ENCODE assay signal across 9 mouse cellular contexts in the genomic region with DNA sequence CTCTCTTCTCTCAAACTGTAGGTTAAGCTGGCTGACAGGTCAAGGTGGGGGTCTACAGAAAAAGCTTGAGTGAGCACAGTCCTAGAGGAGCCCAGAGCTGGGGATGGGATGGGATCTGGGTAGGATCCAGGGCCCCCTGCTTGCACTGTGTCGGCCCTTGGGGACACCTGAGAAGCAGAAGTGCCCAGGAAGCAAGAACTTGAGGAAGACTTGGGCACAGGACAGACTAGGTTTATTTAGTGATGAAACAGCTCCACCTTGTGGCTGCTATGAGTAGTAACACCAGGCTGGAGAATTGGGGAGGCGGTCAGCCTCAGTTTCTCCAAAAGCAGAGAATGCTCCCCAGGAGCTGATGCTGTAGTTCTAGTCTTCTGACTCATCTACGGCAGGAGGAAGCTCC. TPM values are rescaled to one million over a fixed set of nuclear protein-coding genes. Genes with fewer than 3 reads are reported as not detected.
A peak's percentile ranks its signal among the peaks of the same experiment; 100 is the strongest.
DNase-seq lines count a peak whose midpoint lies in the region; ATAC-seq lines count a peak whose summit lies in the region.
"Had no signal": no experiment of that assay in that cellular context is flagged by ENCODE, and none has a peak within 500 bp of the region (broad histone marks: within the 10 kb centered on the region; RNA-seq: fewer than 3 reads in every experiment).

No protein-coding gene starts in this region.

- H3K4me3 ChIP-seq in lung, embryonic 15.5 days, result no peak overlapping the region
- H3K4me3 ChIP-seq in neural tube, embryonic 11.5 days (ENCODE audit: low read depth, low read length), result no peak overlapping the region

- H3K27ac ChIP-seq in lung, embryonic 15.5 days, result no peak overlapping the region
- H3K27ac ChIP-seq in neural tube, embryonic 11.5 days (ENCODE audit: low read depth, low read length), result no peak overlapping the region

- no peak overlapping the region for H3K4me2 ChIP-seq in lung, embryonic 15.5 days
- H3K4me2 ChIP-seq in neural tube, embryonic 11.5 days (ENCODE audit: low read depth), result no peak overlapping the region

- H3K27me3 ChIP-seq in lung, embryonic 15.5 days, result peaks cover 25% of the 10 kb centered on the region
- H3K27me3 ChIP-seq in neural tube, embryonic 11.5 days (ENCODE audit: control insufficient read depth, insufficient read depth, low read length), result no peaks in the 10 kb centered on the region

- H3K9me3 ChIP-seq in lung, embryonic 15.5 days, result no peaks in the 10 kb centered on the region
- H3K9me3 ChIP-seq in neural tube, embryonic 11.5 days (ENCODE audit: control insufficient read depth, low read length), result no peaks in the 10 kb centered on the region

- H3K9ac ChIP-seq in lung, embryonic 15.5 days, result no peak overlapping the region
- H3K9ac ChIP-seq in neural tube, embryonic 11.5 days (ENCODE audit: low read length), result no peak overlapping the region

- 0 out of 2 replicates have a peak, but pooled peaks have one; percentile 32 for ATAC-seq in lung, embryonic 15.5 days (ENCODE audit: borderline replicate concordance, extremely low read depth, low FRiP score, low TSS enrichment)
- ATAC-seq in neural tube, embryonic 11.5 days (ENCODE audit: insufficient read depth, low FRiP score, low TSS enrichment), result no peak

- no peaks in the 10 kb centered on the region for H3K4me1 ChIP-seq in lung, embryonic 15.5 days
- no peaks in the 10 kb centered on the region for H3K4me1 ChIP-seq in neural tube, embryonic 11.5 days (ENCODE audit: control insufficient read depth, insufficient read depth, low read length)

- peak; percentile 22 to 57 for DNase-seq in adrenal gland, adult (ENCODE audit: inconsistent age in 2 of 2, low spot score in 1 of 2)
- no peak for DNase-seq in adrenal gland, postnatal 10 days
- no peak for DNase-seq in lung, postnatal 4 days
- DNase-seq in forelimb bud, embryonic 11.5 days (ENCODE audit: low read depth, low spot score), result peak; percentile 49
- peak; percentile 36 for DNase-seq in neural tube, embryonic 11.5 days (ENCODE audit: low spot score)
- DNase-seq in spleen, adult 18-20 months, result no peak
- DNase-seq in adrenal gland, adult 2 months, result no peak

- no peaks in the 10 kb centered on the region for H3K36me3 ChIP-seq in lung, embryonic 15.5 days
- no peaks in the 10 kb centered on the region for H3K36me3 ChIP-seq in neural tube, embryonic 11.5 days (ENCODE audit: control insufficient read depth, insufficient read depth, low read length)

- WGBS in lung, embryonic 15.5 days, result 9% methylated on average over 3 of the region's 3 CpGs
- 25% methylated on average over 3 of the region's 3 CpGs for WGBS in neural tube, embryonic 11.5 days

RNA-seq across cellular contexts. Expression of gene Mrgprg, which starts 3.0 kb away (rescaled TPM):
- under 1 TPM; 0.18 to 0.58 TPM for total RNA-seq in adrenal gland, postnatal 10 days (2021)
- polyA plus RNA-seq in lung, embryonic 15.5 days (2015; fragmentation: Nextera tagmentation; extraction: Ambion mirVana), result not detected in 2 replicates
- polyA plus RNA-seq in neural tube, embryonic 11.5 days (2014; fragmentation: Nextera tagmentation; extraction: Ambion mirVana), result not detected in 2 replicates
- 1 to 10 TPM; 1.1 to 2.9 TPM for total RNA-seq in adrenal gland, adult 2 months (2021)
- polyA plus RNA-seq in adrenal gland, adult 2 months (2012; rRNA removed), result 1.5 and 3.7 TPM in 2 replicates
- polyA plus RNA-seq: large intestine, adult 2 months had no signal

RNA-seq across cellular contexts. Expression of gene Osbpl5, which starts 7.0 kb away (rescaled TPM):
- total RNA-seq in adrenal gland, postnatal 10 days (2021), result 10 to 100 TPM; 30.1 to 34.0 TPM
- polyA plus RNA-seq in lung, embryonic 15.5 days (2015; fragmentation: Nextera tagmentation; extraction: Ambion mirVana), result 39.5 and 43.3 TPM in 2 replicates
- polyA plus RNA-seq in neural tube, embryonic 11.5 days (2014; fragmentation: Nextera tagmentation; extraction: Ambion mirVana), result 15.8 and 18.9 TPM in 2 replicates
- 10 to 100 TPM; 25.8 to 47.4 TPM for total RNA-seq in adrenal gland, adult 2 months (2021)
- polyA plus RNA-seq in adrenal gland, adult 2 months (2012; rRNA removed), result 28.1 and 28.2 TPM in 2 replicates

RNA-seq across cellular contexts. Expression of gene Mrgpre, which starts 20.5 kb away (rescaled TPM):
- 1 to 10 TPM; 2.6 to 3.0 TPM for total RNA-seq in adrenal gland, postnatal 10 days (2021)
- polyA plus RNA-seq in lung, embryonic 15.5 days (2015; fragmentation: Nextera tagmentation; extraction: Ambion mirVana), result 0.93 and 1.1 TPM in 2 replicates
- 2.8 and 4.4 TPM in 2 replicates for polyA plus RNA-seq in neural tube, embryonic 11.5 days (2014; fragmentation: Nextera tagmentation; extraction: Ambion mirVana)
- total RNA-seq in adrenal gland, adult 2 months (2021), result 1 to 10 TPM; 1.7 to 3.2 TPM
- 2.5 and 3.9 TPM in 2 replicates for polyA plus RNA-seq in adrenal gland, adult 2 months (2012; rRNA removed)

RNA-seq across cellular contexts. Expression of gene Nadsyn1, which starts 58.9 kb away (rescaled TPM):
- total RNA-seq in adrenal gland, postnatal 10 days (2021), result 10 to 100 TPM; 14.9 TPM
- polyA plus RNA-seq in lung, embryonic 15.5 days (2015; fragmentation: Nextera tagmentation; extraction: Ambion mirVana), result 7.9 and 9.0 TPM in 2 replicates
- 8.7 and 8.9 TPM in 2 replicates for polyA plus RNA-seq in neural tube, embryonic 11.5 days (2014; fragmentation: Nextera tagmentation; extraction: Ambion mirVana)
- 10 to 100 TPM in 1 of 2 experiments, 1 to 10 TPM in 1; 7.8 to 11.6 TPM for total RNA-seq in adrenal gland, adult 2 months (2021)
- polyA plus RNA-seq in adrenal gland, adult 2 months (2012; rRNA removed), result 9.0 and 9.1 TPM in 2 replicates

RNA-seq across cellular contexts. Expression of gene Dhcr7, which starts 59.2 kb away (rescaled TPM):
- 100 to 1,000 TPM; 126 to 310 TPM for total RNA-seq in adrenal gland, postnatal 10 days (2021)
- polyA plus RNA-seq in lung, embryonic 15.5 days (2015; fragmentation: Nextera tagmentation; extraction: Ambion mirVana), result 30.4 and 30.9 TPM in 2 replicates
- polyA plus RNA-seq in neural tube, embryonic 11.5 days (2014; fragmentation: Nextera tagmentation; extraction: Ambion mirVana), result 70.1 and 86.1 TPM in 2 replicates
- 100 to 1,000 TPM; 689 to 950 TPM for total RNA-seq in adrenal gland, adult 2 months (2021)
- 917 and 1,241 TPM in 2 replicates for polyA plus RNA-seq in adrenal gland, adult 2 months (2012; rRNA removed)

Comparison
In these comparisons a context has a peak if more than half of its experiments do, and no peak if none do; other contexts are left out.
1. DNase-seq: peak in adrenal gland, adult (2 of 2), forelimb bud, embryonic 11.5 days (single experiment) and neural tube, embryonic 11.5 days (single experiment); none in adrenal gland, postnatal 10 days (single experiment), lung, postnatal 4 days (0 of 2), spleen, adult 18-20 months (0 of 2) and adrenal gland, adult 2 months (single experiment).